Mouse (Mus musculus): Measurements from ENCODE around the gene Gabrb1. TPM values are rescaled to one million over a fixed set of nuclear protein-coding genes. Genes with fewer than 3 reads are reported as not detected.

Gene Gabrb1
- not detected in 2 replicates for polyA plus RNA-seq (2012; rRNA removed)

DNA sequence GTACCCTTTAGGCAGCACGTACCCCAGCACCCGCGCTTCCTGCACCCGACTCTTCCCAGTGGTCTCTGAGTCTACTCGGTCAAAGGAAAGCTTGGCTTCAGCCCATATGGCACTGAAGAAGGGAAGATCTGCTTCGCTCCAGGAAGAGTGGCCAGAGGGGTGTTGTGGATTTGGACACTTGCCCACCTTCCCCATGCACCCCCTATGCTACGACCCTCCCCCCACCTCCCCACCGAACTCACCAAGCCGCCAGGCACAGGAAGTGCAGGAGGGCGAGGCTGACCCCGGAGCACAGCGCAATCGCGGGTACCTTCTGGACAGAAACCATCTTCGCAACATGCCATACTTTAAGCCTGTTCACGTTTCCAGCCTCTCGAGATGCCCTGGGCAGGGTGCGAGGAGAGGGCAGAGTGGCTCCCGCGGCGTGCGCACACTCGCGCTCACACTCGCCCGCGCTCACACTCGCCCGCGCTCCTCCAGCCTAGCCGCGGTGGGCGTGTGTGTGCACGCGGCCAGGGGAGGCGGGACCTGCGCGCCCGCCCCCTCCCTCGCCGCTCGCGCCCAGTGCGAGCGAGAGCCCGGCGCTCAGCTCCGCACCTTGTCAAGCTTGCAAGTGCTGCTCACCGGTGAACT lies at the start of gene Gabrb1:
Gene Gabrb1, plus strand, starts transcription at position 632 of the 633 bp plus-strand sequence.

DNA sequence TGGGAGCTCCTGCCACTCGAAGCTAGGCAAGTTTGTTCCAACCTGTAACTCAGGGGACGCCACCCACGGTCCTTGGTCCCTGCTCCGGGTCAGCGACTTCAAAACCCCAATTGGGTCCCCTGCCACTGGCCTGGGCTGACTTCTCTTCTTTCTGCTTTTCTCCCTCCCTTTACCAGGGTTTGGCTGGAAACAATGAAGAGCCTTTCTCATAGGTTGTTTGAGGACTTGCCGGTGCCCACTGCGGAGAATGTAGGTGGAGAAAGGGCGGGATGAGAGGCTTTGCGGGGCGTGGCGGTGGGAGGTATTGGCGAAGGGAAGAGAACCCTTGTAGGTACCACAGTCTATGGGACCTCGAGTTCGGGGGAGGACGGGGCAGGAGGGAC lies 193 bp downstream of the Gabrb1 start, which contains the start of gene Gabra4:
Gene Gabra4, minus strand, starts transcription at position 194 of the 383 bp plus-strand sequence.

DNA sequence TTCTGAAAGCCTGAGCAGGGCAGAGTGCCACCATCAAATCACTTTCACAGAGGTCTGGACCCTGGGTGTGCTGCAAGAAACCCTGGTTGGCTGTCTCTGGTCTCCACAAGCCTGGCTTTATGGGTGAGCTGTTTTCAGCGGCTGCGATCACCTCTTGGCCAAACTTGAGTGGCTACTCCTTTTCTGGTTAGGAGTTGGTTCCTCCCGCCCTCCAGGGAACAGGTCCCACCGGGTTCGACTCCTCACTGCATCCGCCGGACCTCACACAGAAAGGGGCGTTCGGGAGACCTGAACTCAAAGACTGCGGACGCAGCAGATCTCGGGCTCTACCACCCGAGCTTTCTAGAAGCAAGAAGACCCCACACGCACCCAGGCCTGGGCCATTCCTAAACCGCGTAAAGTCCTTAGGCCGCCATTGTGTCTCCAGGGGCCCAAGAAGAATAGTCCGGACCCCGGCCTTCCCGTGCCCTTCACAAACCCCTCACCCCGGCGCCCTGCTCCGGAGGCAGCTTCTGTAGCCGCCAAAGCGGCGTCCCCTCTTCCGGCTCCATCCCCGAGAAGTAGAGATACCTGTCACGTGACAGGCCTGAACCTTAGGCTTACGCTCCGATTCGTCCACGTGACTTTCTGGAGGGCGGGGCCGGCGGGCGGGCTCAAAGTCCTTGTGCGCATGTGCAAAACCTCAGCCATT lies 509.8 kb downstream of the Gabrb1 start, which contains the start of gene Commd8:
Gene Commd8, minus strand, starts transcription at position 596 of the 691 bp plus-strand sequence.

Other genes with a start within 250 kb of the Gabrb1 start
- gene Cox7b2, start 109.9 kb upstream of the Gabrb1 start, polyA plus RNA-seq (2012; rRNA removed) = not detected in 2 replicates
- not detected in 2 replicates for gene Gabra4, start 195 bp downstream of the Gabrb1 start, polyA plus RNA-seq (2012; rRNA removed)